Mouse (Mus musculus) bone marrow macrophage, adult 2 months (primary cell): ENCODE data around the gene Guk1. TPM values are rescaled to one million over a fixed set of nuclear protein-coding genes. Genes with fewer than 3 reads are reported as not detected.

Experiments used
- H3K27ac ChIP-seq: 2 replicates; pipeline ENCODE4 v1.5.1; 2012; ENCODE audit warnings: low read depth, low read length; ENCODE audit not compliant: insufficient read depth
- H3K4me1 ChIP-seq: 2 replicates; pipeline ENCODE4 v1.6.1; 2012; ENCODE audit warnings: low read length; ENCODE audit not compliant: control insufficient read depth, insufficient read depth
- H3K4me3 ChIP-seq: 2 replicates; pipeline ENCODE4 v1.5.1; 2012; ENCODE audit warnings: mild to moderate bottlenecking, low read length, moderate library complexity; ENCODE audit not compliant: insufficient read depth
- CTCF ChIP-seq: IDR thresholded peaks from 2 replicates; pipeline ENCODE4 v1.5.1; 2012; ENCODE audit warnings: low read depth, mild to moderate bottlenecking, low read length, moderate library complexity
- POLR2A ChIP-seq: IDR thresholded peaks from 2 replicates; pipeline ENCODE4 v1.6.1; 2012; ENCODE audit warnings: mild to moderate bottlenecking, low read depth, low read length, borderline replicate concordance
- polyA plus RNA-seq: library from polyadenylated mRNA; stranded (reverse); fragments of >200 nt; gene quantifications from 2 replicates; pipeline ENCODE4 v1.2.4, GENCODE M21; 2012; ENCODE audit not compliant: missing spikeins, insufficient read depth, insufficient read length

Guk1 gene
- polyA plus RNA-seq, 1 experiment: 32.1 TPM

- no peak overlapping the region for H3K4me3 ChIP-seq
- H3K4me1 ChIP-seq: no peaks in the 10 kb centered on the region
- TF ChIP-seq CTCF: no peak
- no peak for TF ChIP-seq POLR2A
- H3K27ac ChIP-seq: no peak overlapping the region
Observed at GRCm38 (mm10) chr11:59134373-59134997, 57.5 kb downstream of the Guk1 start.

Other genes starting within 250 kb of the Guk1 start
- gene Hist3h2ba, start 243.3 kb downstream of the Guk1 start, polyA plus RNA-seq: 1.4 TPM in 1 of 2 replicates, not detected in the other
- 32.0 and 37.9 TPM in 2 replicates for gene Hist3h2a, start 237.5 kb downstream of the Guk1 start, polyA plus RNA-seq
- gene Trim17, start 237.5 kb downstream of the Guk1 start, polyA plus RNA-seq: 0.28 TPM in 1 of 2 replicates, not detected in the other
- 21.2 and 22.6 TPM in 2 replicates for gene Trim11, start 214.1 kb downstream of the Guk1 start, polyA plus RNA-seq
- 0.11 TPM in 1 of 2 replicates, not detected in the other for gene Obscn, start 55.8 kb downstream of the Guk1 start, polyA plus RNA-seq
- gene Iba57, start 28.5 kb downstream of the Guk1 start, polyA plus RNA-seq: 3.3 and 4.7 TPM in 2 replicates
- not detected in 2 replicates for gene Gjc2, start 9.0 kb downstream of the Guk1 start, polyA plus RNA-seq
- gene Mrpl55, start 10.3 kb upstream of the Guk1 start, polyA plus RNA-seq: 20.1 and 24.1 TPM in 2 replicates
- 18.9 and 20.8 TPM in 2 replicates for gene 2310033P09Rik, start 16.1 kb upstream of the Guk1 start, polyA plus RNA-seq
- gene Arf1, start 36.1 kb upstream of the Guk1 start, polyA plus RNA-seq: 295 and 301 TPM in 2 replicates
- gene Wnt3a, start 98.5 kb upstream of the Guk1 start, polyA plus RNA-seq: not detected in 2 replicates
- not detected in 2 replicates for gene Wnt9a, start 114.7 kb upstream of the Guk1 start, polyA plus RNA-seq
- gene Prss38, start 183.4 kb upstream of the Guk1 start, polyA plus RNA-seq: not detected in 2 replicates